Mouse (Mus musculus): ENCODE data around the gene Vmac.

Gene Vmac

DNA sequence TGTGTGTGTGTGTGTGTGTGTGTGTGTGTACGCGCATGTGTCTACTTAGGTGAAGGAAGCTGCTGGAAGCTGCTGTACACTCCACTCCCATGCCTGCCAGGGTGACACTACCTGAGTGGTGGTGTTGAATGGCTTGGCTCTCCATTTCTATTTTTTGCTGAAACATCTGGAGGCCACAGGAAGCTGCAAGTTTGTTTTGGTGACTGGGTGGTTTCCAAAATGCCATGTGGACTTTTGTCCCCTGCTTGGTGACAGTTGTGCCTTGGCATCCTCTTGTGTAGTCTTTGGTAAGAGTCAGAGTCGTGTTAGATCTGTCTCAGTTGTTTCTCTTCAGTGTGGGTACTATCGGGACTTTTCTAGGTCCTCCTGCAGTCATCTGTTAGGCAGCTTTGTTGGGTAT lies 31.0 kb downstream of the Vmac start:
- no peak for DNase-seq (ENCODE audit: low spot score)

DNA sequence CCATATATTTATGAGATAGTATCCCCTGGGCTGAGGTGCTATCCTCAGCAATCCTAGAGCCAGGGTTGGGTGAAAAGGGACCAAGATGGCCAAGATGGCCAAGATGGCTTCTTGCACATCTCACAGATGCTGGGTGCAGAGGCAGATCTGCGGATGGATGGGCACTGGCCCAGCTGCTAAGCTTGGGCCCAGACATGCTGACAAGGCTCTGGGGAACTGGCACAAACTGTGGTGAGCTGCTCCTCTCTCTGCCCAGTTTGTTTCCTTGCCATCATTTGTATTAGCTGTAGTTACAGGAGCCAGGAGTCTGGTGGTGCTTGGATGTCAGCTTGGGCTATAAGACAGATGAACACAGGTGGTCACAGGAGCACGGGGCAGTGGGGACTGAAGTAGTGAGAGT lies 33.2 kb downstream of the Vmac start:
- no peak for DNase-seq (ENCODE audit: low spot score)

DNA sequence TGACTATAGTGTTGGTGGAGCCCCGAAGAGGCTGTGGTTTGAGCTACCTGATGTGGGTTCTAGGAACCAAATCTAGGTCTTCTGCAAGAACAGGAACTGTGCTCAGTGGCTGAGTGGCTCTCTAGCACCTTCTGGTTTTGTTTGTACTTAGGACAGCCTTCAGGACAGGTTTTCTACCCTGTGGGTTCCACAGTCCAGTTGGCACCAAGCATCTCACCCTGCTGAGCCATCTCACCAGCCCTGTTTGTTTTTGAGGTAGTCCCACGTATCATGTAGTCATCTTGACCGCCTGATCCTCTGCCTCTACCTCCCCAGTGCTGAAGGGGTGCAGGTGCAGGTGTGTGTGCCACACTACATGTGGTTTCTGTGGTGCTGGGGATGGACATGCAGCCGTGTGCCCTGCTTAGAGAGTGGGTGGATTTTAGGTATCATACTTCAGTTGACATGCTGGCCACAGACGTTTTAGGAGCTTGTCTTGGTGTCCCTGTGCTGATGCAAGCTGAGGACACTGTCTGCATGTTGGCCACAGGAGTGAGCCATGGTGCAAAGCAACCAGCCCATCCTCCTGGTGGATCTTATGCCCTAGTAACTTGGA lies 34.2 kb downstream of the Vmac start:
- DNase-seq (ENCODE audit: low spot score), result no peak

GRCm38 (mm10) chr17:56682880-56683279 lies 34.9 kb downstream of the Vmac start:
- DNase-seq (ENCODE audit: low spot score), result no peak

- no peak for DNase-seq (ENCODE audit: low spot score)
These were observed 36.0 kb downstream of the Vmac start for GRCm38 (mm10) chr17:56681791-56682190.

DNA sequence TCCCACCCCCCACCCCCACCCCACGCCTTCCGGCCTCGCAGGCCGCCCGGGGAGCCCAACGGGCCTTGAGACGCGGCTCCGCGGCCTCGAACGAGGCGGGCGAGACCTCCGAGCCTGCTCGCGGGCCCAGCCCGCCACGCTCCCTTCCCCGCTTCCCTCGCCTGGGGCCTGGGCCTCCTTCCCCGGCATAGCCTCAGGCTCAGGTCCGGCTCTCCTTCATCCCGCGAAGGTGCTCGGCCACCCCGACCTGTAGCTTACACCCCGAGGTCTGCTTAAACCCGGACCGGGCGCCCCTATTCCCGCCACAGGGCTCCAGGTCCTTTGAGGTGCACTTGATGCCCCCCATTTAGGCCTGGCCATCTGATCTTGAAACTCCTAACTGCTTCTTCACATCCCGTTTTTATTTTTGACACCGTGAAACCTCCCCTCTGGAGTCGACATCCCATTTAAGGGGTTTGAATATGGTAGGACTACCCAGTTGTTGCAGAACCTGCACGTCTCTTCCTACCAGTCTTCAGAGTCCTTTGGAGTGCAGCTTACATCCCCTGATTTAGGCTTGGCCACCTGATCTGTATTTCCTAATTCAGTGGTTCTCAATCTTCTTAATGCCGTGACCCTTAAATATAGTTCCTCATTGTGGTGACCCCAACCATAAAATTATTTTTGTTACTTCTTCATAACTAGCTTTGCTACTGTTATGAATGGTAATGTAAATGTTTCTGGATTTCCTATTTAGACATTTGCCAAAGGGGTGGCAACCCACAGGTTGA lies 44.0 kb downstream of the Vmac start:
- DNase-seq (ENCODE audit: low spot score), result peak; percentile 73

DNA sequence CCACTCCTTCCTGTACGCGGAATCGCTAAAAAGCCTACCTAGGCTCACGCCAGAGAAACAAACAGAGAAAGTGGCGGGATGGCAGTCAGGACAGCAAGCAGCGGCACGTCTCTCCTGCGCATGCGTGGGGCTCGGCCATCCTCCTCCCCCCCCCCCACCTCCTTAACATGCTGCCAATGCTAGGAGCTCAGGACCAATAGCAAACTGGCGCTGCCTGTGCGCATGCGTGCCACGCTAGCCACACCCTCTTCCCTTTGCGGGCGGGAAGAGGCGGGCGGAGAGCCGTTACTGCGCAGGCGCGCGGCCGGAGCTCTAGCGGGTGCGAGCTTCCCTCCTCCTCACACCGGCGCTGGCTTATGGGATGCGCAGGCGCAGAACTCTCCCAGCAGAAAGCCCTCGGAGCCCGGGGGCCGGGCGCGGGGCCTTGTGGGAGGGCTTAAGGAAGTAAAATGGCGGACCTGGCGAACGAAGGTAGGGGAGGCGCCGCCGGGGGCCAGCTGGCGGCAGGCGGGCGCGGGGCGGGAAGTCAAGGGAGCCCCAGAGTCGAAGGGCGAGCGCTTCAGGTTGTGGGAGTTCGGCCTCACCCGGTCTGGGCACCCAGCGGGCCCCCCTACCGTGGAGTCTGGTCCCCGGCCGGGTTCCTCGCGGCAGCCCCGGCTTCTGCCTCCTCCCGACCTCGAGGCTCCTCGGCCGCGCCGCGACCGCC lies 44.7 kb downstream of the Vmac start, which contains the start of gene Ranbp3:
TSS of gene Ranbp3 (plus strand) at position 354 of the 706 bp plus-strand sequence.
- peak; percentile 100 for DNase-seq (ENCODE audit: low spot score)

DNA sequence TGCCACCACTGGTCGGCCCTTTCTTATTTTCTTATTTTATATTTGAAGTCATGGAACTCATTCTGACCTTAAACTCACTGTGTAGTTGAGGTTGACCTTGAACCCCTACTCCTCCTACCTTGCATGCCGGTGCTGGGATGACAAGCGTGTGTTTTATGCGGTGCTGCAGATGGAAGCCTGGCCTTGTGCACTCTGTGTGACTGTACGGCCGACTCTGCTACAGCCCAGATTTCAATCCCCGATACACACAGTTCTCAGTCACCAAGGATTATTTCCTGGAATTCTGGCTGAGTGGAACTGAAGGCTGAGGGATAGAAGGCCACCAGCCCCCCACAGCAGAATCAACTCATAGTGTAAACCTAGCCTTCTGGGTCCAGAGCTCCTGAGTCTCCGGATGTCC lies 48.1 kb downstream of the Vmac start:
- no peak for DNase-seq (ENCODE audit: low spot score)

DNA sequence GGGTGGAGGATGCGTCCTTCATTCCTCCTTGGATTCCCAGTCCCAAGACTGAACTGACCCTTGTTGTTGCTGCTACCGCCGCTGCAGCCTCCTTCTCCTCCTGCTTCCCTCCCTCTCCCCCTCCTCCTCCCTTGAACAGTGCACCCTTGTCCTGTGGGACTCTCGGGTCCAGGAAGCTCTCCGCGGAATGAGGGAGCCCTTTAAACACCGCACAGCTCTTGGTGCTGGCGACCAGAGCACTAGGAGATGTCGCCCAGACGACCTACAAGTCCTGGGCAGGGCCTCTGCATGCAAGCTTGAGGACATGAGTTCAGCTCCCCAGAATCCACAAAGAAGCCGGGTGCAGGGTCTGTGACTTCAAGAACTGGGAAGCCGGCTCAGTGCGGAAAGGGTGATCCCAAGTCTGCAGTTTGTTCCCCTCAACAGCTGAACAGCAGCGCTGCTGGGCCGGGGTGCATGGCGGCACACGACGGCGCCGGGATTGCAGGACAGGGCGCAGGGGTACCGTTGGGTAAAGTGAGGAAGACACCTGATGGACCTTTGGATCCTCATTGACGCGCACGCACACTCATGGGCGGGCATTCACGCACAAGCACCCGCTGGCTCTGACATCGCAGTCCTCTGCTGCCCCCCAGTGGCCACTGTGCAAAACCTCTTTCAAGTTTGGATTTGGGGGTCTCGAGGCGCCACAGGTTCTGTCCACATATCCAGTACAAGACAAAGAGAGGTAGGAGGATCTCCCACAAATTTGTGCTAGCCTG lies 49.3 kb downstream of the Vmac start:
- peak; percentile 75 for DNase-seq (ENCODE audit: low spot score)

- DNase-seq (ENCODE audit: low spot score), result no peak
These were observed 50.2 kb downstream of the Vmac start for GRCm38 (mm10) chr17:56667591-56667990.

DNA sequence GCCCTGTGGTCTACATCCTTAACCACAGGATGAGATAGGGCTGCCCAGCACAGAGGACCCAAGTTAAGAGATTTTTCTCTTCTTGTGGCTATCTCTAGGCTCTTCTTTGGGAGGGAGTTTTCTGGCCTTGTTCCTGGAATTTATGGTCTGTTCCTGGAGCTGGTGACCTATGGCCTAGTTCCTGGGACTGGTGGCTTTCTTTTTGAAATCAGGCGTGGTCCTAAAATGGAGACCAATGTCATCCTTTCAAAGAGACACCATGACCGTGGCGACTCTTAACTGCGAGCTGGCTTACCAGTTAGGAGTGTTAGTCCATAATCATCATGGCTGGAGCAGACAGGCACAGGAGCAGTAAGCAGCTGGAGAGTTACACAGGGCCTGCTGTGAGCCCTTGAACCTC lies 51.4 kb downstream of the Vmac start:
- DNase-seq (ENCODE audit: low spot score), result no peak

- DNase-seq (ENCODE audit: low spot score), result no peak
These were observed 53.5 kb downstream of the Vmac start for GRCm38 (mm10) chr17:56664333-56664732.
